Mouse (Mus musculus): ENCODE results near the gene Shank1. TPM values are rescaled to one million over a fixed set of nuclear protein-coding genes. Genes with fewer than 3 reads are reported as not detected.

Shank1 gene
- total and polyA plus RNA-seq, 2 experiments from 2014 or later = 36.6 to 39.0 TPM

DNA sequence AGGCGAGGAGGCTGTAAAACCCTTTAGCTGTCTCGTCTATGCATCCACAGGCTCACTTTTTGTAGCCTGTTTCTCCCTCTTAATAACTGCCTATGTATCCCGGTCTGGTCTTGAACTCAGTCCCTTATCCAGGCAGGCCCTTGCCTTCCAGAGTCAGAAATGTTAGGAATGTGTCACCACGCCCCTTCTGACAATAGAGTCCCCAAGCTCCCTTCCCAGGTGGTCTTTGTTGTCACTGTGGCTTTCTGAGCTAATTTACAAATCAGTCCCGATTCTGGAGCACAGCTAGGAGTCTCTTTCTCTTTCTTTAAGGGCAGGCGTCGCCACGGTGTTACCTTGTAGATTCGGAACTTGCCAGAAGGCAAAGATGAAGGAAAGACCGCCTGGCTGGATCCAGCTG, 65.2 kb downstream of the Shank1 start:
- Histone ChIP-seq H3K9ac (replicated peaks; ENCODE audit: low read length) (peak overlapping the region; percentile 58; the same call in 1 of the 2 replicates), H3K4me1 (ENCODE audit: insufficient read depth, low read length) (no peaks in the 10 kb centered on the region), H3K36me3 (ENCODE audit: insufficient read depth, low read length) (no peaks in the 10 kb centered on the region), H3K9me3 (ENCODE audit: low read length) (no peaks in the 10 kb centered on the region), H3K27me3 (ENCODE audit: insufficient read depth, low read length) (no peaks in the 10 kb centered on the region), H3K4me3 (ENCODE audit: low read length) (peak overlapping the region; percentile 51), H3K4me2 (ENCODE audit: low read depth, low read length) (peak overlapping the region; percentile 73), H3K27ac (peak overlapping the region; percentile 71)
- ATAC-seq (no peak), DNase-seq (ENCODE audit: low spot score) (no peak)
- no peak for TF ChIP-seq CTCF (IDR thresholded peaks at IDR 0.05; ENCODE audit: low read depth)
- whole genome bisulfite sequencing = 7% methylated on average over 10 of the region's 10 CpGs

DNA sequence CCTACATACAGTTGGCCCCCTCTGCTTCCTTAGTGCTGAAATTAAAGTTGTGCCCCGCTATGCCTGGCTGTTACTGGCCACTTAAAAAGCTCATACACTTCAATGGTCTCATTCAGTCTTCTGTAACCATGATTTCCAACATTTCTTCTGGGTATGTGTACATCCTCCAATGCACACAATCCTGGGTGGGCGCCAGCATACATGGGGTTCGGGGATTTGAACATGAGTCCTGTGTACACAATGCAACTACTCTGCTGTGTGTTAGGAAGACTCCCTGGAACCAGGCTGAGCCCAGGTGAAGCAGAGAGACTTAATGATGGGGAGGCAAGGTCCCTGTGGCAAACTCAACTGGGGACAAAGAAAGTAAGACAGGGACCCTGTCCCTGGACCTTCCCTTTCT, 65.7 kb downstream of the Shank1 start:
- DNase-seq (ENCODE audit: low spot score) (no peak), ATAC-seq (no peak)
- Histone ChIP-seq H3K9me3 (ENCODE audit: low read length) (no peaks in the 10 kb centered on the region), H3K27ac (no peak overlapping the region), H3K27me3 (ENCODE audit: insufficient read depth, low read length) (no peaks in the 10 kb centered on the region), H3K9ac (replicated peaks; ENCODE audit: low read length) (no peak overlapping the region), H3K36me3 (ENCODE audit: insufficient read depth, low read length) (no peaks in the 10 kb centered on the region), H3K4me3 (ENCODE audit: low read length) (no peak overlapping the region), H3K4me2 (ENCODE audit: low read depth, low read length) (no peak overlapping the region), H3K4me1 (ENCODE audit: insufficient read depth, low read length) (no peaks in the 10 kb centered on the region)
- 57% methylated on average over 3 of the region's 3 CpGs for WGBS
- TF ChIP-seq CTCF (IDR thresholded peaks at IDR 0.05; ENCODE audit: low read depth) = no peak

DNA sequence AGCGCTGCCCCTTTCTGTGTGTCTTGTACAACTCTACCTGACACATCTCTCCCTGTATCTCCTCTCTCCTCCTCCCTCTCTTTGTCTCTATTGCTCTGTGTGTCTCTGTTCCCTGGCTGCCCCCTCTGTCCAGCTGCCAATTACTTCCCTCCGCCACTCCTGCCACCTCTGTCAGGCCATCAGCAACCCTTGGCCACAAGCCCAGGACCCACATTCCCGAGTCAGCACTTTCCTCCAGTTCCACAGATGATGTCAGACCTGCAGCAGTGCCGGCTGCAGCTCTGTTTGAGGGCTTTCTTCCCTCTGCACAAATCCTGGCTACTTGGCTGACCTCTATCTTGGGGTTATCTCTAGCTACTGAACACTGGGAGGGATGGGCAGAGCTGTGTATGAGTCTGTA, 68.2 kb downstream of the Shank1 start:
- Histone ChIP-seq H3K4me2 (ENCODE audit: low read depth, low read length) (no peak overlapping the region), H3K27me3 (ENCODE audit: insufficient read depth, low read length) (no peaks in the 10 kb centered on the region), H3K27ac (no peak overlapping the region), H3K36me3 (ENCODE audit: insufficient read depth, low read length) (no peaks in the 10 kb centered on the region), H3K9ac (replicated peaks; ENCODE audit: low read length) (no peak overlapping the region), H3K9me3 (ENCODE audit: low read length) (no peaks in the 10 kb centered on the region), H3K4me3 (ENCODE audit: low read length) (no peak overlapping the region), H3K4me1 (ENCODE audit: insufficient read depth, low read length) (no peaks in the 10 kb centered on the region)
- TF ChIP-seq CTCF (IDR thresholded peaks at IDR 0.05; ENCODE audit: low read depth) = no peak
- ATAC-seq (no peak), DNase-seq (ENCODE audit: low spot score) (peak; percentile 51)
- 39% methylated on average over 4 of the region's 4 CpGs for WGBS

DNA sequence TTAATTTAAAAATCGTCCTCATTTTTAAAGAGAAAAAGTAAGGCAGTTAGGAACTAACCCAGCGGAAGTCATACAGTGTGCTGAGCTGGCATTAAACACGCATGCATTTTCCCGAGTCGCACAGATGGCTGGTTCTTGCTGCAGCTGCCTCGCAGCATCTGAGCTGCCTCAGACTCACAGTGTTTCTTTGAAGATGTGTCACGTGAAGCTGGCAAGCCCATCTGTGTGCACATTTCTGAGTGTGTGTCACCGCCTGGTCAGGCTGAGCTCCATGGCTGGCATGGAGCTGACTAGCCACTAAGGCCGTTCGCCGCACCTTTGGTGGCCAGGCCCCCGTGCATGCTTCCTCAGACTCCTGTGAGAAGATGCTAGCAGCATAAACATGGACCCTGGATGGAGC, 72.5 kb downstream of the Shank1 start:
- WGBS = 40% methylated on average over 12 of the region's 12 CpGs
- ATAC-seq = peak; percentile 55

DNA sequence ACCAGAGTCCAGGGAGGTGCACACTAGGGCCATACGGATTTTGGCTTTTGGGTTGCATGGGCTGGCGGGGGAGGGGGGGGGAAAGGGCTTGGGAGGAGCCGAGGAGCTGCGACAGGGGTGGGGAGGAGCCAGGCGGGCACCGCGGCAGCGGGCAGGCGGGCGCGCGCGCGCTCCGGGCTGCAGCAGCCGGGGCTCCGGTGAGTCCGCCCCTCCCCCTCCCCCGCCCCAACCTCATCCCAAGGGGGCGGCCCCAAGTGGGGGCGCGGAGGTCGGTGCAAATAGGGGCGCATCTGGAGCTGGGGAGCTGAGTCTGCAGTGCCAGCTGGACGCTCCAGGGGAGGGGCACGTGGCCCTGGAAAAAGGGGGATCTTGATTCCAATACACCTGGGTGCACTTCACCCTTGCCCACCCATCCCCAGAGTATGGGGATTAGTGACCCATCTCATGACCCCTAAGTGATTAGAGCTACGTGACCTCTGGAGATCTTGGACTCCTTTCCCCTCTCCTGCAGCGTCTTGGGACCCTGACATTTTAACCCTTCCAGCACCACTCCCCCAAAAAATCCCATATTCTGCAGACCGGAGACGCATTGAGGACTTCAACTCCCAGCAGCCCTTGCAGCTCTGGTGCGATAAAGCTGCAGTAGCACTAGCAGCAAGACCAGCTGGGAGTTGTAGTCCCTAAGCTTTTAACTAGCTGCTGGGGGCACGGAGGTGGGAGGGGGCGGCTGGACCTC, 74.1 kb downstream of the Shank1 start, which contains the start of gene Syt3:
Syt3 (plus strand) TSS at position 123 of the 736 bp plus-strand sequence.
- peak within 1 kb of the TSS; percentile 83 for H3K27ac ChIP-seq
- peak within 1 kb of the TSS; percentile 59 for H3K4me3 ChIP-seq (ENCODE audit: low read length)
- H3K27me3 ChIP-seq (ENCODE audit: insufficient read depth, low read length) = no peaks in the 10 kb centered on the region
- peak within 1 kb of the TSS; percentile 94 for H3K4me2 ChIP-seq (ENCODE audit: low read depth, low read length)
- peak; percentile 91 for DNase-seq (ENCODE audit: low spot score)
- TF ChIP-seq CTCF (IDR thresholded peaks at IDR 0.05; ENCODE audit: low read depth) = no peak
- no peaks in the 10 kb centered on the region for H3K9me3 ChIP-seq (ENCODE audit: low read length)
- ATAC-seq = peak; percentile 87
- H3K36me3 ChIP-seq (ENCODE audit: insufficient read depth, low read length) = no peaks in the 10 kb centered on the region
- WGBS = under 1% methylated on average over 19 of the region's 33 CpGs
- no peaks in the 10 kb centered on the region for H3K4me1 ChIP-seq (ENCODE audit: insufficient read depth, low read length)
- peak within 1 kb of the TSS; percentile 72 for H3K9ac ChIP-seq (replicated peaks; ENCODE audit: low read length)

More for the DNA sequence above, 72.5 kb downstream of the Shank1 start:
- Histone ChIP-seq H3K27me3 (ENCODE audit: insufficient read depth, low read length) (no peaks in the 10 kb centered on the region), H3K4me1 (ENCODE audit: insufficient read depth, low read length) (no peaks in the 10 kb centered on the region), H3K9me3 (ENCODE audit: low read length) (no peaks in the 10 kb centered on the region), H3K4me2 (ENCODE audit: low read depth, low read length) (no peak overlapping the region), H3K27ac (peak overlapping the region; percentile 71), H3K9ac (replicated peaks; ENCODE audit: low read length) (no peak overlapping the region), H3K4me3 (ENCODE audit: low read length) (no peak overlapping the region), H3K36me3 (ENCODE audit: insufficient read depth, low read length) (no peaks in the 10 kb centered on the region)
- DNase-seq (ENCODE audit: low spot score) = peak; percentile 86
- no peak for TF ChIP-seq CTCF (IDR thresholded peaks at IDR 0.05; ENCODE audit: low read depth)

DNA sequence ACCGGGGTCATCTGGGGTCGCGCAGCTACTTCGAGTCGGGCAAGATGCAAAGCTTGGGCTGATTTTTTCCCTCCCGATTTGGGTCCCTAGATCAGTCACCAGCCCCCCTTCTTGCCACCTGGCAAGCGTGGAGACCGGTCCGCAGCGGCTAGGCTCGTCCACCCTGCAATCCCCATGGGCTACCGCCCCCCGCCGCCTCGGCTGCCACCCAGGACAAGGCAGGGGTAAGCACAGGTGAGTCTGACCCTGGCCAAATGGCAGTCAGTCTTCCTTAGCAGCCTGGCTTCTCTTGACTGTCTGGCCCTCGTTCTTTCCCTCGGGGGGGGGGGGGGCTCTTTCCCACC, 74.6 kb downstream of the Shank1 start:
- H3K27me3 ChIP-seq (ENCODE audit: insufficient read depth, low read length) = no peaks in the 10 kb centered on the region
- TF ChIP-seq CTCF (IDR thresholded peaks at IDR 0.05; ENCODE audit: low read depth) = no peak
- H3K4me3 ChIP-seq (ENCODE audit: low read length) = peak overlapping the region; percentile 59
- H3K9ac ChIP-seq (replicated peaks; ENCODE audit: low read length) = peak overlapping the region; percentile 72
- no peaks in the 10 kb centered on the region for H3K9me3 ChIP-seq (ENCODE audit: low read length)
- ATAC-seq (peak; percentile 57), DNase-seq (ENCODE audit: low spot score) (no peak)
- no peaks in the 10 kb centered on the region for H3K4me1 ChIP-seq (ENCODE audit: insufficient read depth, low read length)
- peak overlapping the region; percentile 94 for H3K4me2 ChIP-seq (ENCODE audit: low read depth, low read length)
- 0% methylated on average over 17 of the region's 17 CpGs for WGBS
- no peaks in the 10 kb centered on the region for H3K36me3 ChIP-seq (ENCODE audit: insufficient read depth, low read length)
- peak overlapping the region; percentile 83 for H3K27ac ChIP-seq

DNA sequence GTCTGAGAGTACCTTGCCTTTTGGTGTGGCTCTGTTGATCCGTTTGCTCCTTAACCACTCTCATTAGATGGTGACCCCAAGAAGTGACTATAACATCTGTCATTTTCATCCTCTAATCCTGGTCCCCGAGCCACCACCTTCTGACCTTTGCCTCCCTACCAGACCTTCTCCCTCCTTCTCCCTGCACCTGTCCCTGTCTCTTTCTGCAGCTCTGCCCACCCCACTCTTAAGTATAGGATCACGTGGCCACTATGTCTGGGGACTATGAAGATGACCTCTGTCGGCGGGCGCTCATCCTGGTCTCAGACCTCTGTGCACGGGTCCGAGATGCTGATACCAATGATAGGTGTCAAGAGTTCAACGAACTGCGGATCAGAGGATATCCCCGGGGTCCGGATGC, 75.7 kb downstream of the Shank1 start, which contains the start of gene 1700008O03Rik:
1700008O03Rik (minus strand) TSS at position 101 of the 400 bp plus-strand sequence.
- DNase-seq (ENCODE audit: low spot score) (no peak), ATAC-seq (no peak)
- Histone ChIP-seq H3K27ac (peak within 1 kb of the TSS; percentile 83), H3K27me3 (ENCODE audit: insufficient read depth, low read length) (no peaks in the 10 kb centered on the region), H3K4me1 (ENCODE audit: insufficient read depth, low read length) (no peaks in the 10 kb centered on the region), H3K9ac (replicated peaks; ENCODE audit: low read length) (peak within 1 kb of the TSS; percentile 72), H3K36me3 (ENCODE audit: insufficient read depth, low read length) (no peaks in the 10 kb centered on the region), H3K4me2 (ENCODE audit: low read depth, low read length) (peak within 1 kb of the TSS; percentile 94), H3K9me3 (ENCODE audit: low read length) (no peaks in the 10 kb centered on the region), H3K4me3 (ENCODE audit: low read length) (peak within 1 kb of the TSS; percentile 59)
- TF ChIP-seq CTCF (IDR thresholded peaks at IDR 0.05; ENCODE audit: low read depth) = no peak
- 79% methylated on average over 12 of the region's 12 CpGs for WGBS

All from hindbrain, postnatal 0 days (tissue).